Mouse (Mus musculus) brain, embryonic 14.5 days (tissue): ENCODE measurements at regions not wholly inside any gene's neighbourhood (a gene's known extent, or its start where the extent isn't known, plus 50 kb on each side); places are given as distances from the start of the nearest gene placed in this dataset.

Experiments
- CTCF ChIP-seq: fragments of 200-500 bp; IDR thresholded peaks from 2 replicates; pipeline ENCODE4 v1.5.1; 2012; ENCODE audit warnings: inconsistent platforms, mild to moderate bottlenecking, moderate library complexity, borderline replicate concordance; ENCODE audit not compliant: insufficient read depth, insufficient read length; ENCODE audit errors: extremely low read depth
- POLR2A ChIP-seq: fragments of 200-500 bp; IDR thresholded peaks from 2 replicates; pipeline ENCODE4 v1.6.1; 2012; ENCODE audit warnings: mild to moderate bottlenecking, inconsistent platforms, borderline replicate concordance; ENCODE audit not compliant: poor library complexity, insufficient read depth, insufficient read length, severe bottlenecking; ENCODE audit errors: extremely low read depth

DNA sequence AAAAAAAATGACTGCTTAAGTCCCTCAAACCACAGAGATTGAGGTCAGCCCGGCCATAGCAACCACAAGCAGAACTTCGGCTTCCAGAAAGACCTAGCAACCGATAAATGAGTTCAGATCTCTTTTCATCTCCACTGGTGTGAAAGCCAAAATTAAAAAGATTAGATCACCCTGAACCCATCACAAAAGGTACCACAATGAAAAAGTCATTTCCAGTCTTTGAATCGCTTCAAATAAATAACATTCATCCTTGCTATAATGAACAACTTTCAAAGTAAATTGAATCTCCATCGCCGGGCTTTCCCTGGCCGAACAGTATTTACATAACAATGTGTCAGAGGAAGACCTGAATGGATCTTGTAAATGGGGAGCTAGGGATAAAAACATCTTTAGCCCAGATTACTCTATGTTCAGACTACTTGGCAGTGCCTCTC lies 559.1 kb downstream of the Nedd1 start:
- TF ChIP-seq CTCF, result no peak
- no peak for TF ChIP-seq POLR2A
